Mouse (Mus musculus): Measurements from ENCODE around the gene Suco.

Suco gene

GRCm38 (mm10) chr1:161876553-161877447 lies at the start of gene Suco:
Gene Suco (minus strand): TSS chr1:161876682.
- no peaks in the 10 kb centered on the region for H3K36me3 ChIP-seq (ENCODE audit: control insufficient read depth, insufficient read depth, low read length, poor library complexity, severe bottlenecking)
- H3K27me3 ChIP-seq (ENCODE audit: control insufficient read depth, insufficient read depth, low read length, poor library complexity, severe bottlenecking): no peaks in the 10 kb centered on the region
- peak; percentile 100 for DNase-seq (ENCODE audit: low read depth, low spot score)

- no peaks in the 10 kb centered on the region for H3K36me3 ChIP-seq (ENCODE audit: control insufficient read depth, insufficient read depth, low read length, poor library complexity, severe bottlenecking)
- no peaks in the 10 kb centered on the region for H3K27me3 ChIP-seq (ENCODE audit: control insufficient read depth, insufficient read depth, low read length, poor library complexity, severe bottlenecking)
- no peak for DNase-seq (ENCODE audit: low read depth, low spot score)
Measured at GRCm38 (mm10) chr1:161925281-161925805, 48.9 kb upstream of the Suco start.

GRCm38 (mm10) chr1:161924321-161924720 lies 47.8 kb upstream of the Suco start:
- Histone ChIP-seq H3K36me3 (ENCODE audit: control insufficient read depth, insufficient read depth, low read length, poor library complexity, severe bottlenecking) (no peaks in the 10 kb centered on the region), H3K27me3 (ENCODE audit: control insufficient read depth, insufficient read depth, low read length, poor library complexity, severe bottlenecking) (no peaks in the 10 kb centered on the region)
- DNase-seq (ENCODE audit: low read depth, low spot score): no peak

- DNase-seq (ENCODE audit: low read depth, low spot score): peak; percentile 75
- Histone ChIP-seq H3K27me3 (ENCODE audit: control insufficient read depth, insufficient read depth, low read length, poor library complexity, severe bottlenecking) (no peaks in the 10 kb centered on the region), H3K36me3 (ENCODE audit: control insufficient read depth, insufficient read depth, low read length, poor library complexity, severe bottlenecking) (no peaks in the 10 kb centered on the region)
Measured at GRCm38 (mm10) chr1:161921928-161922327, 45.4 kb upstream of the Suco start.

GRCm38 (mm10) chr1:161920475-161921454 lies 44.3 kb upstream of the Suco start:
- no peaks in the 10 kb centered on the region for H3K27me3 ChIP-seq (ENCODE audit: control insufficient read depth, insufficient read depth, low read length, poor library complexity, severe bottlenecking)
- no peaks in the 10 kb centered on the region for H3K36me3 ChIP-seq (ENCODE audit: control insufficient read depth, insufficient read depth, low read length, poor library complexity, severe bottlenecking)
- no peak for DNase-seq (ENCODE audit: low read depth, low spot score)

- Histone ChIP-seq H3K36me3 (ENCODE audit: control insufficient read depth, insufficient read depth, low read length, poor library complexity, severe bottlenecking) (no peaks in the 10 kb centered on the region), H3K27me3 (ENCODE audit: control insufficient read depth, insufficient read depth, low read length, poor library complexity, severe bottlenecking) (no peaks in the 10 kb centered on the region)
- DNase-seq (ENCODE audit: low read depth, low spot score): no peak
Measured at GRCm38 (mm10) chr1:161919594-161919993, 43.1 kb upstream of the Suco start.

- DNase-seq (ENCODE audit: low read depth, low spot score): peak; percentile 24
Measured at GRCm38 (mm10) chr1:161918682-161919372, 42.3 kb upstream of the Suco start.

GRCm38 (mm10) chr1:161917940-161918484 lies 41.5 kb upstream of the Suco start:
- H3K36me3 ChIP-seq (ENCODE audit: control insufficient read depth, insufficient read depth, low read length, poor library complexity, severe bottlenecking): no peaks in the 10 kb centered on the region
- no peaks in the 10 kb centered on the region for H3K27me3 ChIP-seq (ENCODE audit: control insufficient read depth, insufficient read depth, low read length, poor library complexity, severe bottlenecking)
- no peak for DNase-seq (ENCODE audit: low read depth, low spot score)

More at GRCm38 (mm10) chr1:161918682-161919372, 42.3 kb upstream of the Suco start:
- Histone ChIP-seq H3K36me3 (ENCODE audit: control insufficient read depth, insufficient read depth, low read length, poor library complexity, severe bottlenecking) (no peaks in the 10 kb centered on the region), H3K27me3 (ENCODE audit: control insufficient read depth, insufficient read depth, low read length, poor library complexity, severe bottlenecking) (no peaks in the 10 kb centered on the region)

GRCm38 (mm10) chr1:161916036-161916435 lies 39.6 kb upstream of the Suco start:
- no peak for DNase-seq (ENCODE audit: low read depth, low spot score)
- Histone ChIP-seq H3K36me3 (ENCODE audit: control insufficient read depth, insufficient read depth, low read length, poor library complexity, severe bottlenecking) (no peaks in the 10 kb centered on the region), H3K27me3 (ENCODE audit: control insufficient read depth, insufficient read depth, low read length, poor library complexity, severe bottlenecking) (no peaks in the 10 kb centered on the region)

GRCm38 (mm10) chr1:161913648-161913984 lies 37.1 kb upstream of the Suco start:
- H3K36me3 ChIP-seq (ENCODE audit: control insufficient read depth, insufficient read depth, low read length, poor library complexity, severe bottlenecking): no peaks in the 10 kb centered on the region
- DNase-seq (ENCODE audit: low read depth, low spot score): no peak
- H3K27me3 ChIP-seq (ENCODE audit: control insufficient read depth, insufficient read depth, low read length, poor library complexity, severe bottlenecking): no peaks in the 10 kb centered on the region

GRCm38 (mm10) chr1:161912940-161913647 lies 36.6 kb upstream of the Suco start:
- DNase-seq (ENCODE audit: low read depth, low spot score): no peak
- H3K27me3 ChIP-seq (ENCODE audit: control insufficient read depth, insufficient read depth, low read length, poor library complexity, severe bottlenecking): no peaks in the 10 kb centered on the region
- H3K36me3 ChIP-seq (ENCODE audit: control insufficient read depth, insufficient read depth, low read length, poor library complexity, severe bottlenecking): no peaks in the 10 kb centered on the region

- H3K27me3 ChIP-seq (ENCODE audit: control insufficient read depth, insufficient read depth, low read length, poor library complexity, severe bottlenecking): no peaks in the 10 kb centered on the region
- peak; percentile 52 for DNase-seq (ENCODE audit: low read depth, low spot score)
- no peaks in the 10 kb centered on the region for H3K36me3 ChIP-seq (ENCODE audit: control insufficient read depth, insufficient read depth, low read length, poor library complexity, severe bottlenecking)
Measured at GRCm38 (mm10) chr1:161909074-161909473, 32.6 kb upstream of the Suco start.

- Histone ChIP-seq H3K27me3 (ENCODE audit: control insufficient read depth, insufficient read depth, low read length, poor library complexity, severe bottlenecking) (no peaks in the 10 kb centered on the region), H3K36me3 (ENCODE audit: control insufficient read depth, insufficient read depth, low read length, poor library complexity, severe bottlenecking) (no peaks in the 10 kb centered on the region)
- DNase-seq (ENCODE audit: low read depth, low spot score): no peak
Measured at GRCm38 (mm10) chr1:161907795-161908457, 31.4 kb upstream of the Suco start.
